Mouse (Mus musculus) thymus, postnatal 25 days (tissue): ENCODE data around the gene Atp5g2.

Experiments
- DNase-seq: peaks from one replicate; pipeline ENCODE4 v3.0.0; 2022

Atp5g2 gene

DNA sequence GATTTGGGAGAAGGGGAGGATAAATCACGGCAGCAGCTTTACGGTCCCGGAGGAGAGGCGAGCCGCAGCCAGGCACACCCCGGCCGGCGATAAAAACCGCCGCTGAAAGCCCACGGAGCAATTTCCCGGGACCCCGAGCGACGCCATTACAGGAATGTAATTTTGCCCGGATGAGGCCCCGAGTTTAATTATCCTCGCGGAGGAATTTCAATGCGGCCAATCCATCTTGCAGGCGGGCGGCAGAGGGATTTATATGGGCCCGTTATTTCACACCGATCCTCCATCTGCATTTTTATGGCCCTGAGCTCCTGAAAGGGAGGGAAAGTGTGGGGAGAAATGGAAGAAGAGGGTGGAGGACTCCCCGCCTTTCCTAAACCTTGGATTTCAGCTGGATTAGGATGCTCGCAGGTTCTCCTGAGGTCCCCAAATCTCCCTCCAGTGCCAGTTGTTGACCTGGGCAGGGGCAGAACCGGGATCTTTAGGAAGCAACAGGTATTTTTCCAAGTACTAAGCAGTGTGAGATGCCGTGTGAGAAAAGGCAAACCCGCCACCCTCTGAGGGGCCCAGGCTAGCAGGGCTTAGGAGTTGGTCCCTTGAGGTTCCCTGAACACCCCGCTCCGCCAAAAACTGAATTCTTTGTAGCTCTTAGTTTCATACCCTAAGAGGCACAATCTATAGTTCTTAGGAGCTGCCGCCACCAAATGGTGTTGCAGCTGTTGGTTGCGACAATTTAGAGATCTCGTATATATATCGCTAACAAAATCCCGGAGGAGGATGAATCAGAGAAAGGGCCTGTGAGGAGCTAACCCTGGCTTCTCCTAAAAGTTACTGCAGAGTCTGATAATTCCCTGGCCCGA is at the start of gene Atp5g2:
Atp5g2 (minus strand) TSS at position 138 of the 857 bp plus-strand sequence.
- peak; percentile 4 for DNase-seq

DNA sequence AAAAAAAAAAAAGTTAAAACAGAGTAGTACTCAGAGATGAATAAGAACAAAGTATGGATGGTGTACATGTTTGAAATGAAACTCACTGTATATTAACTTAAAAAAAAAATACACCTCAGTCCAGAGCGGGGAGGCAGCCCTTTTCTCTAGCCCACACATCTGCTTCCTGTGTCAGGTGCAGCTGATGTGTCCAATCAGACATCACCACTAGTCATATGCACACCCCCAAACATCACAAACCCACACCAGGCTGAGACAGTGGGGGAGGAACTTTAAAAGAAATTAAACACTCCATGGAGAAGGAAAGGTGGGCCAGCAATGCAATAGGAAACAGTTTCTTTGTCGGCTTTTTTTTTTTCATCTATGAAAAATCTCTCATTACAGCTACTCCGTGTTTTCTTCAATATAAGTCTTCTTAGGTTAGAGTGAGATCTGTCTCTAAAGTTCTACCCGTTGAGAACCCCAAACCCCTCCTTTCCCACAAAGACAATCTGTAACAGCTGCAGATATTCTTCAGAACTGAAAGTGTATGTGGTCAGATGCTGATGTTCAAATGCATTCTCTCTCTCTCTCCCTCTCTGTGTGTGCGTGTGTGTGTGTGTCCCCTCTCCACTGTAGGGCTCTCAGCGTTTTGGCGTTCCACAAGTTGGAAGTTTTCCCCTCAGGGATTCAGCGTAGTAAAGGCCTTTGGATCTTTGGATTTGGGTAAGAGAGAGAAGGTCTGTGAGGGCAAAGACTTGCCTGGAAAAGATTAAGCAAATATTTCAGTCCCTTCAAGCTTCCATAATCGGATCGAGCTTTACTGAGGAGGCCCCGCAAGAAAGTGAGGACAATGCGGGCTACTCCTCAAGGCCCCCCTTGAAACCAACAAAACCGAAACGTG is 49.1 kb upstream of the Atp5g2 start:
- peak; percentile 33 for DNase-seq

DNA sequence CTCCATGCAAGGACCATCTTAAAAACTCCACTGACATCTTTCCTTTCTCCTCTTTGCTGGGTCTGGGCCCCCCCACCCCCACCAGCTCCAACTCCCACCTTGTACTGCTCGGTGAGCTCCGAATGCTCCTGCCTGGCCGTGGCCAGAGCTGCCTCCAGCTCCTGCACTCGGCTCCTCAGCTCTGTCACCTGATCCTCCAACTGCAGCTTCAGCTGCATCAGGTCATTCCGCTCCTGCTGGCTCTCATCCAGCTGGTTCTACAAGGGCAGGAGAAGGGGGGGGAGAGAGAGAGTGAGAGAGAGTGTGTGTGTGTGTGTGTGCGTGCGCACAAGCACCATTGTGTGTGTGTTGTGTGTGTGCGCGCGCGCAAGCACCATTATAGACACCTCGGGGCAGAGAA is 44.0 kb upstream of the Atp5g2 start:
- no peak for DNase-seq

DNA sequence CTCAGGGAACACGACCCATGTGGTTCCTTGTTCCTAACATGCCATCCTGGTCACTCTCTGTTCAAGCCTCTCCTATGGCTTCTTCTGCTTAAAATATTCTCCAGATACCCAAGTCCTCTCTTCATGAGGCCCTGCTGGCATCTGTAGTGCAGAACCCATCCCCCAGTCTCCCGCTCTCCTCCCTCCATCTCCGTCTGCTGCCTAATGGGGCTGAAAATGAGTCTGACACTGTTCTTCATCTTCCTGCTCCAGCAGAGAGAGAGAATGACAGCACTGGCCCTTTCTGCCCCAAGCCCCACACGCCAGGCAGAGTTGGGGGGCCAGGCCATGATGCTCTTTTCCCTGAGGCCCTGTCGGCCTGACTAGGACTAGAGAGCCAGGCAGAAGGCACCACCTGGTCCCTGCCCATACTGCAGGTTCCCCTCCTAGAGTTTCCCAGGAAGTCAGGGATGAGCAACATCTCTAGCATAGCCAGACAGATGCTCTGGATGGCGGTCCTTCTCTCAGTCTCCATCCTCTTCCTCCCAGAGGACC is 35.7 kb upstream of the Atp5g2 start:
- DNase-seq: no peak

DNA sequence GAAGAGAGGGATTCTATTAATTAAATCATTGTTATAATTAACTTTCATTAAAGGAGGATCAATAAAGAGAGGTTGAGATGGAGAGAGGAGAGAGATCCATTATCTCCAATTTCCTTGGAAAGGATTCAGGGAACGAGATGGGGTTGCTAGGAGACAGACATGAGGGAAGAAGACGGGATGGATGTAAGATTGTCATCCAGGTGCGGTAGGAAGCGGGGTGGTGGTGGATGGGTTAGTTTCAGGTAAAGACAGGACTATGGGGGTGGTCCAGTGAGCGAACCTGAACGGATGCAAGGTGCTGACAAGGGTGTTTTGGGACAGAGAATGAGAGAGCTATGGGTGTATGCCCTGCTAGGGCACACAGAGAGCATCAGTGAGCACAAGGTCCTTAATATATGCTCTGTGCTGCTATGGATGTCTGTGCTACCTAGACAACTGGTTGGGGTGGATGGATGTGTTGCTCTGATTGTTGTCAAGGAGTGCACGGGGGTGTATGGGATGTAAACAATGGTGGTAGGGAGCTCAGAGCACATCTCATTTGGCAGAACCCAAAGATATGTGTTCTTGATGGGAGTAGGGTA is 33.9 kb upstream of the Atp5g2 start:
- DNase-seq: no peak

DNA sequence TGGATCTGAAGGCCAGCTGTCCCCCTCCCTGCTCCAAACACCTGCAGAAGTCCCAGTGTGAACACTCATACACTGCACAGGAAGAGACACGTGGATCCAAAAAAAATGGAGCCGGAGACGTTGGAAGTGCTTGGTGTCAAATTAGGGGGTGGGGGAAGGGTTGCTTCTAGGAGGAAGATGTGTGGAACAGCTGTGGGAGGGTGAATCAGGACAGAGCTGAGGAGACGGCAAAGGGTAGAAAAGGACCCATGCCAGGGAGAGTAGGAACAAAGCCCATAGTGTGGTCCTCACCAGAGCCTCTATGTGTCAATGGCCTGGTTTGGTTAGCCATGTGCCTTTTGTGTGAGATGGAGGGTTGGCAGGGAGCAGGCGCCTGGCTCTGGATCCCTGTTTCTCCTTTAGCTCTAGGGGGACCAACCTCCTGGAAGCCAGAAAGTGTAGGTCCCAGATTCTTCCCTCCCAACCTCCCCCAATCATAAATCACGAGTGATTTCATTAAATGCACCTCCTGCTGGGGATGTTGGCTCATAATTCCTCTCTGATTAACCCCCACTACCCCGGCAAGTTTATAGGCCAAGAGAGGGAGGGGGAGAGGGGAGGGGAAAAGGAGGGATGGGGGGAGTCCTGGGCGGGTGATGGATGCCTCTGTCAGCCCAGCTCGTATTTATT is 33.2 kb upstream of the Atp5g2 start:
- no peak for DNase-seq

DNA sequence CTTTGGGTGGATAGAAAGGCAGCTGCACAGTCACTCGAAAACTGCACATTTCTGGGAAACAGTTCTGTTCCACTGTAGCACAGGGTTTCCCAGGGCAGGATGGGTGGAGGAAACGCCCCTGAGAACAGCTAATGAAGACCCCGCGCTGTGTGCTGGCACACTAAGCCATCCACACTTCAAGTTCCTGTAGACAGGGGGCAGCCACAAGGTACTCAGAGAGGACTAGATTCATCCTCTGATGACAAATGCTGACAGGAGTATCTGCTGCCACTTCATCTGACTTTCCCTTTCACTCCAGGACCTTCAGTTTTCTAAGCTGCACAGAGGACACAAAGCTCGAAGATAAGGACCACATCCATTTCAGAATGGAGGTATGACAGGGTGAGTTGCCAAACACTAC is 32.7 kb upstream of the Atp5g2 start:
- no peak for DNase-seq

DNA sequence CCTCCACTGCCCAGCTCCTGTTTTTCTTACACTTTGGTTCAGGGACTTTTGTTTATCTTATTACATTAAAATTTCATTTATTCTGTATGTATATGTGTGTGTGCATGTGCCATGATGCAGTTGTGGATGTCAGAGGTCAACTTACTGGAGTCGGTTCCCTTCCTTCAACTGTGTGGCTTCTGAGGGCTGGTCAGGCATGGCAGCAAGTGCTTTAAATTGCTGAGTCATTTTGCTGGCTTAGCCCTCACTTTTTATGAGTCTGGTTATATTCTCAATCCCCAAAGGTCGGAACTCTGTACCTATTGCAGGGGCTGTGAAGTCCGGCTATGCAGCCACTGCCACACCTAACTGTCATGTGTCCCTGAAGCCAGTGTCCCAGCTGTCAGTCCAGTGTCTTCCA is 30.8 kb upstream of the Atp5g2 start:
- no peak for DNase-seq

DNA sequence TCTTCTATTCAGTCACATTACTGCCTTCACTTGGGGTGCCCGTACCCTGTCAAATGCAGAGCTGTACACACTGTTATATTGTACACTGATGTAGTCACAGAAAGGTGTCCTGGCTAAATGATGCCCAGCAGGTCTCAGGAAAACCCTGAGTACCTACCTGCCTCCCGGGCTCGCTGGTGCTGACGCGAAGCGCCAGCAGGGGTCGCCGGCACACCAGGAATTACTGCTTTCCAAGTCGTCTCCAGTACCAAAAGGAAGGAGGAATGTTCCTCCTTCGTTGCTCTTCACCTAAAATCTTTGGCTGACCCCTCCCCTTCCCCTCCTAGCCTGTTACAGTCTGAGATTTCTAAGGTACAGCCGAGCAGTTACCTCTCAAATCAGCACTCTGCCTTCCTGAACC is 26.0 kb upstream of the Atp5g2 start:
- peak; percentile 68 for DNase-seq

DNA sequence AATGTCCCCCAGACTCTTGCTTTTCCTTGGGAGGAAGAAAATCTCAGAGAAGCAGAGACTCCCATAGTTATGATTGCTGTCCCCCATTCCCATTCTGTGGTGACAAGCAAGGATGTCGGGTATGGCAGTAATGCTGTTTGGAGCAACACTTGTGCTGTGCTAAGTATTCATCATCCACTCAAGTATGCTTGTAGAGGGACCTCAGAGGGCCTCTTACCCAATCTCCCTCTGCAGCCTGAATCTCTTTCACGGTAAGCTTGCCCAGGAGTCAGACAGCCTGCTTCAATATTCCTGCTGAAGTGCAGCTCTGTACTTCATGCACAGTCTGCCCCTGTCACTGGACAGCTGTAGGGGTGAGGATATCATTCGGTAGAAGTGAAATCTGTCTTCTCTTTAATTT is 24.7 kb upstream of the Atp5g2 start:
- DNase-seq: no peak

DNA sequence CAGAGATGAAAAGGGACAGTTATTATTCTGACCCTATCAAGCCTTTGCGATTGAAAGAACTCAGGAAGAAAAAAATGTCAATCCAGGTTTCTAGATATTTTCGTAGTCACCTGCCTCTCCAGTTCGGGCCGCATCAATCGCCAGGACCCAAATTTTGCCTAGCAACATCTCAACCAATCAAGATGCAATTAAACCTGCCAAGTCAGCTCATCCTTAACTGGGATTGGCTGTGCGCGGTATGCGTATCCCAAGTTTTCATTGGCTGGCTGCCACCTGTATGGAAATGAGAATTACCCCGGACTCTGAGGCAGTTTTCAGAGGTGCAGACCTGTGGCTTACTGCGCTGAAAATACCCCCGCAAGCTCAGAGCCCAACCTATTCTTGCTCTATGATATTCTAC is 21.4 kb upstream of the Atp5g2 start:
- no peak for DNase-seq

DNA sequence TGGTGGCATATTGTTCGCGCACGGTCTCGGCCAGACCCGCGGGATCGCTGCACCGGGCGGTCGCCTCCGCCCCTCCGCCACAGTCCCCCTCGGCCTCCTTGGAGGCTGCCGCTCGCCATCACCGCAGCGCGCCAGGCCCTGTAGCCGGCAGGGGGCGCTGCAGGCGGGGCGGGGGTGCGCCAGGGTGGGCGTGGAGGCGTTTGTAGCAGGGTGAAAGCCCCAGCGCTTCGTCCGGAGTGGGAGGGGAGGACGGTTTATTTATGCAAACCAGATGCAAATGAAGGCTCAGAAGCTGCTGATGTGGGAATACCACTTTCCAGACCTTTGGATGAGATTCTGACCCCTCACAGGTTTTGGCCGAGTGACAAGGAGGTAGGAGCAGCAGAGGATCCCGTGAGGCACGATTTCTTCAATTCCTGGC is 20.8 kb upstream of the Atp5g2 start:
- DNase-seq: peak; percentile 43

DNA sequence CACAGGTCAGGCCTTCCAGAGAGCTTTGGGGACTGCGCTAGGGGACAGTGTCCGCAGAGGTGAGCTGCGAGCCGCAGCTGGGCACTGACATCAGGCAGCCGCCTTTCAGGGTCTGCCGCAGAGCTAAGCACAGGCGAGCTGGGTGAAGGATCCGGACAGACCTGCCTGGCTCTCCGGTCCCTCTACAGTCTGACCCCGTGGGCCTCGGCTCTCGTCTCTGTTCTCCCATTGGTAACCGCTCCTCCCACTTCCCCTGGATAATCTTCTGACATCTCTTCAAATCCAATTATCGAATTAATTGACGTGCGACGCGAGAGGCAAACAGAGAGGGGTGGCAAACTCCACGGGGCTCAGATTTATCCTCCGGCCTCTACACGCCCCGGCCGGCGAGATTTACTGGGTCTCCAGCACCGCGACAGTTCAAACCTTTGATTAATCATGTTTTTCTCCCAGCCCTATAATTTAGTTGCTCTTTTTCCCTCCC is 20.2 kb upstream of the Atp5g2 start:
- DNase-seq: no peak

DNA sequence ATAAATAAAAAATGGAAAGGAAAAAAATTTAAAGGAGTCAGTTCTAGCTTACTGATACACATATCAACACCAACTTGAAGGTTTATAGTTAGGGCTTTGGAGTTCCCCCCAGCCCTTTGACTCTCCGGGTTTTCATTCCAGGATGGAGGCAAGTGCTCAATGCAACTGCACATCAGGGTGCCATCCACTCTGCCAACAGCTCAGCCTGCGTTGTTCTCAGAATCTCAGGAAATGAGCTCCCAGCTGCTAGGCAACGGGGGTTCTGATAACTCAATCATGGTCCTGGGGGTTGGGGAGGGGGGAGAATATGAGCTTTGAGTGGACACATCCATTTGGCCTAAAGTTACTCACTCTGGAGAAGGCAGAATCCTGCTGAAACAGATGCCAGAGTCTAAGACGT is 13.6 kb upstream of the Atp5g2 start:
- DNase-seq: no peak

DNA sequence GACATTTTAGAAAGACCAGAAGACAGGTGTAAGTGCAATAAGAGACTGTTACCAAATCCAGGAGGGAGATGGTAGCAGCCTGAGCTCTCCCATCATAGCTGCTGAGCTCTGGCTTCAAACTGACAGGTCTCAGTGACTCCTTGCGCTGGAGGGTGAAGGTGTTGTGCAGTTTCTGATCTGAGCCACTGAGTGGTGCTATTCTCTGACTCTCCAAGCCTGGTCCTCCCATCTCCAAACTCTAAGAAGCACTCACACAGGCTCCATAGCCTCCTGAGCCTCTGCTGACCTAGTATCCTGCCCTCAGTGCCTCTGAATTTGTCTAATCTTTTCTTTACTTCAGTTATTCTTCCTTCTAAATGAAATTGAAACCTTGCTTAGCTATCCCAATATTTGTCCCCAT is 11.5 kb upstream of the Atp5g2 start:
- DNase-seq: no peak

DNA sequence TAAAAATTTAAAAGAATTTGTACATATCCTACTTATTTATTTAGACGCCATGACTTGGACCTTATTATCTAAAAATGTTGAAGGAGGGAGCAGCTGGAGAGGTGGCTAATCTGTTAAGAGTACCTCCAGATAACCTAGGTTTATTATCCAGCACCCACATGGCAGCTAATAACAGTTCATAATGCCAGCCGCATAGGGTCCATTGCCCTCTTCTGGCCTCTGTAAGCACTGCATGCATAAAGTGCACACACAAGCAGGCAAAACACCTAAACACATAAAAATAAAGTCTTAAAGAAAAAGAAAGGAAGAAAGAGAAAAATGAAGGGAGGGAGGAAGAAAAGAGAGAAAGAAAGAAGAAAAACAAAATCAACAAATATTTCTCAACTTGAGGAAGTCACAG is 4.2 kb upstream of the Atp5g2 start:
- DNase-seq: no peak

DNA sequence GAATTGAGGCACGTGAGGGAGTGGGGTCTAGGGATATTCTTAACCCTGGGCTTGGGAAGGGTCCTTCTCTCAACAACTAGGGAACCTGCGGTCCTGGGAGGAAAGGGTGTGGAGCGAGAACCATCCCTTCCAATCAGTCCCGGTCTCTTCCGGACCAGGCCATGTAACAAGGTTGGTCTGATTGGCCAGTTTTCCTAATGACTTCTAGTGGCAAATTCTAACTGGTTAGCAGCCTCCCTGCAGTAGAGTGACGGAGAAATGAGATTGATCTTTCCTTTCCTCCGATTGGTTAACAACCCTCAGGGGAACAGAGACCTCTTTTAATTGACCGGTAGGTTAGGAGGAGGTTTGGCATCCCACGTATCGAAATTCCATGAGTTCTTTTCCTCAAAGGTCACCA is 1.4 kb upstream of the Atp5g2 start:
- no peak for DNase-seq

DNA sequence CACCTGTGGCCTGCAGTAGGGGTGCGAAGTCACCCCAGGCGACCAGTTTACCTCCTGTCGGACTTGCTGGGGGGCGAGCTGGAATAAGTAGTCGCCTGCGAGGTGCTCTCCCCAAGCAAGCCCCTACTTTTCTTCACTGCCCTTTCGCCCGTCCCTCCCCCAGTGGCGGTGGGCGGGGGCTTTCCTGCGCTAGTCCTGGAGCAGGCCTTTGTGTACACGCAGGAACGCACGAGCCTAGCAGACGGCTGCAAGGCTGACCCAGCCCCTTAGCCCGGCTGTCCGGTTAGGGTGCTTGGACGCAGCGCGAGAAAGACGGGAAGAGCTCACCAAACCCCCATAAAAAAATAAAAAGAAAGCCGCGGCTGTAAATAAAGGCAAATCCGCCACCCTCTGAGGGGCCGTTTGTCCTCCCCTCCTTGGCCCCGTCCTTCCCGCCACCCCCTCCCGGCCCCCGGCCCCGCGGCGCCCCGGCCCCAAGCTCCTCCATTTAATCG is 384 bp downstream of the Atp5g2 start:
- peak; percentile 60 for DNase-seq

DNA sequence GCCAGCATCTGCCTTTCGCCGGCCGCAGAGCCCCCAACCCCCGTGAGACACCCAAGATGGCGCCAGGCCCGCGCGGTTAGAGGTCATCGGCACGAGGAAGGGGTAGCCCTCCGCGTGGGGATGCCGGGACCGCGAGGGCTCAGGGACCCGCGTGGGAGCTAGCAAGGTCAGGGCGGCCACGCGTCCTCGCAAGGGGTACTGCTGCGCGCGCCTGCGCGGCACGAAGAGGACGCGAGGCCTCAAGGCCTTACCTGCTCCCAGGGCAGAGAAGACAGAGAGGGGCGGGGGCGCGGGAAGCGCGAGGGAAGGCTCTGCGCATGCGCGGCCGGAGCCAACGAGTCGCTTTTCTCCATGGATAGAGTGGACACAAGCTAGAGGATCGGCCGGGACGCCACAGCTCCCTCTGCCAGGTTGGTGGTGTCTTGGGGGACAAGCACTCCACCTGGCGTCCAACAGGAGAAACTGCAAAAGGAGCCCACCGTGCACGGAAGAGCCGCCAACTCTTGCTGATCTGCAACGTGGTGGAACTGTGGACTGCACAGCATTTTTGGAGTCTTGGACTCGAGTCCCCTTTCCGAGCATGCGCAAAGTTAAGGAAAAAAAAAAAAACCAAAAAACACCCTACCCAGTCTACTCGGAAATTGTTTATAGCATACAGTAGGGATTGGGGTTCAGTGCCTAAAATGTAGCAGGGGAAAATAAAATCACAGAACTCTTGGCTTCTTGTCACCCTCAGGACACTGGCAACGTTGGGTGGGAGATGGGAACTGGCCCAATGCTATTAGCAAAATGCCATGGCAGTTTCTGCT is 1.2 kb downstream of the Atp5g2 start:
- peak; percentile 98 for DNase-seq

DNA sequence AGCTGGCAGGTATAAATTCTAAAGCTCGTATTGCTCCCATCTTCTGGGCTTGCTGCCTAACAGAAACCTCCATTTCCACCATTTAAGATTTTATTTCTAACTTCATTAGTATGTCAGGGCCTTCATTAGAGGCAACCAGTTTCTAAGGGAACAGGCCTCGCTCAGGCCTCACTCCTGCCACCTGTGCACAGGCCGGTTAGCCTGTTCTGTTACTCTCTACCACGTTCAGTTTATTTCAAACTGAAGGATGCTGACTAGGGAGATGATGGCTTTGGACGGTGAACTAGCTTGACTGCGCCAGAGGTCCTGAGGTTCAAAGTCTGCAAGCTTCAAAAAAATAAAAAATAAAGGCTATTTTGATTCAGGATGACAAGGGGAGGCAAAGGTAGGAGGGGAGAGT is 1.9 kb downstream of the Atp5g2 start:
- no peak for DNase-seq

DNA sequence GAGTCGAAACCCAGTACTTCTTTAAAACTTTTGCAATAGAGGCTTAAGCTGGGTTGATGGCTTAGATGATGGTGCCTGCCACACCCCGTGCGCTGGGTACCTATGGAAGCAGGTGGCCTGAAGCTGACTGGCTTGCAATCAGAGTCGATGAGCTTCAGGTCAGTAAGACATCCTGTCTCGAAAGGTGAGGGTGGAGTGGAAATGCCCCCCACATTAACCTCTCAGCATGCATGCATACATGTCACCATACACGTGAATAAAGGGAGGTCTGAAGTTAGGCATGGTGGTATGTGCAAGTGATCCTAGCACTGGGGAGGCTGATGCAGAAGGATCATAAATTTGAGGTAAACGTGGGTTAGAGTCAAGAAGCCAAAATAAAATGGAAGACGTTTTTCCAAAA is 2.6 kb downstream of the Atp5g2 start:
- DNase-seq: no peak

DNA sequence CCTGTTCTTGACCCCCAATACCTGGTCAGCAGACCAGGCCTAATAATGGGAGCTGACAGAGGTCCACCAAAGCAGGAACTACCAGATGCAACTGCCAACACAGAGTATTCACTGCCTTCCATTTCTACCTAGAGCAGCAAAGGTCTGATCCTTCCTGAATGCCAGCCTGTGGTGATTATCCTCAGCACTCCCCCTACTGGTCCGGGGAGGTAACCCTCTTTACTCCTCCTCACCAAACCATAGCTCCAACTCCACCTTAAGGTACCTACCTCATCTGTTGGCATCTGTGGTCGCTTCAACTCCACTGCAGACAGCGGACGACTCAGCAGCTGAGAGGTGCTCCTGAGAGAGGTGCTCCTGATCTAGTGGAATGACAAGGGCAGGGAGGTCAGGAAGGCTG is 6.7 kb downstream of the Atp5g2 start:
- DNase-seq: peak; percentile 64
